Mouse (Mus musculus): ENCODE data around the gene Rps2. TPM values are rescaled to one million over a fixed set of nuclear protein-coding genes. Genes with fewer than 3 reads are reported as not detected.
"Not testable (repeated sequence)": the region's sequence is repeated elsewhere in the genome, so short reads cannot be mapped to it uniquely, and the experiment has no call there.

The Rps2 gene
- total RNA-seq, 2 experiments from 2014 or later = 2,495 to 4,639 TPM

DNA sequence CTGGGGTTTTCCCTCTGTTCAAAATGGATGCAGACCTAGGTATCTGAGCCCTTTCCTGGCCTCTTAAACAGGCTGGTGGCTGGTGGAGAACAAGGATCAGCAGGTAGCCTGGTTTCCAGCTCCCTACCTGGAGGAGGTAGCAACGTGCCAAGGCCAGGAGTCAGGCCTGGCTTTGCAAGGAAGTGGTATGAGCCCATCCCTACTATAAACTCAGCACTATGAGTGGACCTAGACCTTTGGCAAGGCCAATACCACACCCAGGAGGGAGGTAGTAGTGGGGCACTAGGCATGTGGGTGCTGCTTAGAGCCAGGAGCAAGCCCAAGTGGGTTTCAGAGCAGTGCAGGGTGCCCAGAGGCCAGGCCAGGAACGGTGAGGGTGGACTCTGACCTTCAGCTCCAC, 18.4 kb upstream of the Rps2 start:
- no peak for ATAC-seq (replicated peaks; ENCODE audit: poor library complexity, severe bottlenecking)

DNA sequence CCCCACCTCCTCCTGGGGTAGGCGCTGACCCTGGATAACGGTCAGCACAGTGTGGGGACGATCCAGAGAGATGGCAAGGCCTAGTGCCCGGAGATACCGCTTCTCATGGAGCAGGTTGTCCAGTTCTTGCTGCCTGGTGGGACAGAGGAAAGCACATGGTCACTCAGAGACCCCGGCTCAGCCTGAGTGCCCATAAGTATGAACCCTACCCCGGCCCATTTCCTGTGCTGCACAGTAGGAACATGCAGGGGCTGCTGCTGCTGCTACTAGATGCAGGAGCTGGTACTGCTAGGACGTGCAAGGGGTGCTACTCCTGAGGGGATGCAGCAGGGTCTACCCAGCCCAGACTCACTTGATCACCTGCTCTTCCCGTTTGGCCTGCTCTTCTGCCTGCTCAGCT, 16.7 kb upstream of the Rps2 start:
- no peak for ATAC-seq (replicated peaks; ENCODE audit: poor library complexity, severe bottlenecking)

DNA sequence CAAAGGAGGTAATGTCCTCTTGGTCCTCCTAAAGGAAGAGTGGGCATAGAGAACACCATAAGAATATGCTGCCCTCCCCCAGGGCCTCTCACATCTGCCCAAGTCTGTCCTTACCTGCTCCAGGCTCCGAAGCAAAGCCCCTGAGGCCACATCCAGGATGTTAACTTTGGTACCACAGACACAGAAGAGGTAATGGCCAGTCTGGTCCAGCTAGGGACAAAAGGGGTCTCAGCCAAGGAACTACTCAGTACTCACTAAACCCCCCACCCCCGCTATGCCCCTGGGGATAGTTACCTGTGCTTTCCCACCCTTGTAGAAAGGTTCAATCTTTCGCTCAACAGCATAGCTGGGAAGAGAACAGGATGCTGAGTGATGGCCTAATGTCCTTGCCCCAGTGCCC, 12.1 kb upstream of the Rps2 start:
- no peak for ATAC-seq (replicated peaks; ENCODE audit: poor library complexity, severe bottlenecking)

DNA sequence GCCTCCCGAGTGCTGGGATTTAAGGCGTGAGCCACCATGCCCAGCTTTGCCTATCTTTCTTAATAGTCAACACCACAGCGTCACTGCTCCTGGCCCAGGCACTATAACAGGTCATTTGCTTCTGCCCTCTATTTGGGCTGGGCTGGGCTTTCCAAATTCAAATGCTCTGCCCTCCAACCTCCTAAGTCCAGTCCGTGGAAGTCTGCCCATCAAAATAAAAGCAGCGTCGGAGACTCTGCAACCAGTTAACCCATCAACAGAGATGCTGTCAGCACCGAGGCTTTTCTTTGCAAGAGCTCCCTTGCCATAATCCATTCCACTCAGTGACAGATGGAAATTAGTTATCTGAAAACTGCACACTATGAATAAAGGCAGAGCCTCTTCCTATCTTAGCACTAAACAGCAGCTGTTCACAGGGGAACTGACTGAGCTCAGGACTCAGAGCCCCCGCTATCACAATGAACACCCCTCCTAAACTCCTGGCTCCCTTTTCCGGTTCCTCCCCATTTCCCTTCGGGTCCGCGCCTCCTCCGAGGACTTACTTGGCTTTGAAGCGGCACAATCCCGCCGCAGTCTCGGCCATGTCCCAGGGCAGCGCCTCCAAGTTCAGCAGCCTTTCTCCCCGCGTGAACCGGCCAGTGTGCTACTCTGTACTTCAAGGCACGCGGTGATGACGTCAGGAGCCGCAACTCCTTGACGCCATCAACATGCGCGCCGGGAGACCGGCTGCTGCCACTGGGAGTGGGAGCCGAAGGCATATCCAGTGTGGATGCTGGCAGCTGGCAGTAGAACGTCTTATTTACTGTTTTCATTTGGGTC, 10.7 kb upstream of the Rps2 start, which contains the start of gene Tbl3:
Tbl3 (minus strand) TSS at position 679 of the 819 bp plus-strand sequence.
- ATAC-seq (replicated peaks; ENCODE audit: poor library complexity, severe bottlenecking) = peak; percentile 92

DNA sequence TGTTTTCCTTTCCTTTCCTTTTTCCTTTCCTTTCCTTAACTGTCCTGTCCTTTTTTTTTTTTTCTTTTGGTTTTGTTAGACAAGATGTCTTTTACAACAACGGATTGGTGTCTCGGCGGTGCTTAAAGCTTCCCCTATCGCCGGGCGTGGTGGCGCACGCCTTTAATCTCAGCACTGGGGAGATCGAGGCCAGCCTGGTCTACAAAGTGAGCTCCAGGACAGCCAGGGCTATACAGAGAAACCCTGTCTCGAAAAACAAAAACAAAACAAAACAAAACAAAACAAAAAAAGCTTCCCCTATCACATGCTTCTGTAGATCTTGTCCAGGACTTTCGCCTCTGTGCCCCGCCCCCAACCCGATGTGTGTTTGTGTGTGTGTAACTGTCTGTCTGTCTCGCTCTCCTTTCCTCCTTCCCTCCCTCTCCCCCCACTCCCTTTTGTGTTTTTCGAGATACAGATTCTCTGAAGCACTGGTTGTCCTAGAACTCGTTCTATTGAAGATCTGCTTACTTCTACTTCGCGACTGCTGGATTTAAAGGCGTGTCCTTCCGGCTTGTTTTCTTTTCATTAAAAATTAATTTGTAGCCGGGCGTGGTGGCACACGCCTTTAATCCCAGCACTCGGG, 10.0 kb upstream of the Rps2 start:
- peak; percentile 13; the same call in 1 of the 2 replicates for ATAC-seq (replicated peaks; ENCODE audit: poor library complexity, severe bottlenecking)

DNA sequence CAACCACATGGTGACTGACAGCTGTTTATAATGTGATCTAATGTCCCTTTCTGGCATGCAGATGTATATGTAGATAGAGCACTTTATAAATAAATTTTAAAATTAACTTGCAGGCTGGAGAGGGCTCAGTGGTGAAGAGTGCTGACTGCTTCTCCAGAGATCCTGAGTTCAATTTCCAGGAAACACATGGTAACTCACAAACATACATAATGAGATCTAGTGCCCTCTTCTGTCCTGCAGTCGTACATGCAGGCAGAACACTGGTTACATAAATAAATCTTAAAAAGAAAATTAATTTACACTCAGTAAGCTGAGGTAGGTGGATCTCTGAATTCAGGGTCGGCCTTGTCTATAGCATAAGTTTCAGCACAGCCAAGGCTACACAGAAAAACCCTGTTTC, 9.3 kb upstream of the Rps2 start:
- ATAC-seq (replicated peaks; ENCODE audit: poor library complexity, severe bottlenecking) = peak; percentile 58

DNA sequence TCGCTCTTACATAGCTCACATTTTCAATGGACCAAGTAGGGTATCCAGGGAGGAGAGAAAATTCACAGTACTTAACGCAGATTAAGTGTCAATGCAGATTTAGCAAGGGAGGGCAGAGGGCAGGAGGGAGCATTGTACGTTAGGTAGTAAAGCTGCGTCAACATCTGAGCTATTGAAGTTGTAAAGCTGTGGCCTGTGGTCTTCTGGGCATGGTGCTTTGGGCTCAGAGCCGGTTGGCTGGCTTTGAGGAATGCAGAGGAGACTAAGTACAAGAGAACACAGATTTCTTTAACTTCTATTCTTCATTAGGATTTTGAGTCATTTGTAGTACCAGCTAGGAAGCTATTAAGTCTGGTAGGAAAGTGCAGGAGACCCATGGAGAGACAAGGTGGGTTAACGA, 2.4 kb upstream of the Rps2 start:
- ATAC-seq (replicated peaks; ENCODE audit: poor library complexity, severe bottlenecking) = no peak

DNA sequence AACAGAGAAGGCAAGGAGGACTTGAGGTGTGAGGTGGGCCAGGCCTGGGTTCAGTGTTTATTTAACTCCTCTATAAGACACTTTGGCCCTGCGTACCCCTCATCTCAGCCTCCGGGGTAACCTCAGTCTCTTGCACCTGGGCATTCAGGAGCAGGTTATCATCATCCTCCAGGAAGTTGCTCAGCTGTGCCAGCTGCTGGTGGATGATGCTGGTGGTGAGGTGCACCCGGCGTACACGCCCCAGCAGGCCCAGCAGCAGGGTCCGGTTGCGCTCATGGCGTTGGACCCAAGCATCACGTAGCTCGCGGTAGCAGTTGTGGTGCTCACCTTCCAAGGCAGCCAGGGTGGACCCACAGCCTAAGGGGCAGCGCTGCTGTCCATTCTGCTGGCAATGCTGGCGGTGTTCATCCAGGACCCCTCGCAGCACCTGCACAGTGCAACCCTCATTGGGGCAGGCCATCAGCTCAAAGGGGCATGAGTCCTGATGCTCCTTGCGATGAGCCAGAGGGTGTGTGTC, 1.7 kb upstream of the Rps2 start:
- no peak for ATAC-seq (replicated peaks; ENCODE audit: poor library complexity, severe bottlenecking)

DNA sequence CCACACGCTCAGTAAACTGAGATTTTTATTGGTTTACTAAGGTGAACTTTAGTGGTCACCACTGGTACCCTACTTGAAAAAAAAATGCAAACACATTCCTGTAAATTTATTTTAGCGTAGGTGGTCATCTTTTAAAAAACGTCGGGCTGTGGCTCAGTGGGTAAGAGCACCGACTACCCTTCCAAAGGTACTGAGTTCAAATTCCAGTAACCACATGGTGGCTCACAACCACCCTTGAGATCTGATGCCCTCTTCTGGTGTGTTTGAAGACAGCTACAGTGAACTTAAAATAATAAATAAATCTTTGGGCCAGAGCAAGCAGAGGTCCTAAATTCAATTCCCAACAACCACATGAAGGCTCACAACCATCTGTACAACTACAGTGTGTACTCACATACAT, 1.0 kb downstream of the Rps2 start:
- ATAC-seq (replicated peaks; ENCODE audit: poor library complexity, severe bottlenecking) = not testable (repeated sequence)

DNA sequence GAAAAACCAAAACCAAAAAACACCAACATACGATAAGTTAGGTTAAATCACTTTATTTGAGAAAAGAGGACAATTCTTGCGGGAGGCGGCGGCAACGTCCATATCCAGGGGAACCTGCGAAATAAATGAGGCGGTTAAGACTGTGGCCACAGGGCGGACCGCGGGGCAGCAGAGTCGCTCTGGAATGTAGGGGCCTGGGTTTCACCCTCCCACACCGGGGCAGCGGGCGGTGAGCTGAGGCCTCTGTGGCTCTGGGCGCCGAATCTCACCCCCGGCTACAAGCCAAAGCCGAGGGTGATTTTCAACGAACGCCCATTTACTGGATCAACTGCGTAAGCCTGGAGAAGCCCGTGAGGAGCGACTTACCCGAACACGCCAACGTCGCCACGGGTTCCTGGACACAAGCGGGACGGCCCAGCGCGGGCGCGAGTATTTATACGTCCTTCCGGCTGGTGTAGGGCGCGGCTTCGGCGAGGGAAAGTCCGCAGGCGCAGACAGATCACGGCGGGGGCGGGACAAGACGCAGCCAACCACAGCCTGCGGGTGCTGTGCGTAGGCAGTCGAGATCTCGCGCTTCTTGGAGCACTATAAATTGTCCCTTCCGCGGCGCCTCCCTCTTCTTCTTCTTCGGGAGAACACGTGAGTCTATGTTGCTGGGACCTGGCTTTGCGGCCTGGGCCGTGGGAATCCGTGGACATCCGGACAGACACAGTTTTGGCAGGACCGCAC, 1.7 kb downstream of the Rps2 start:
- ATAC-seq (replicated peaks; ENCODE audit: poor library complexity, severe bottlenecking) = peak; percentile 80

DNA sequence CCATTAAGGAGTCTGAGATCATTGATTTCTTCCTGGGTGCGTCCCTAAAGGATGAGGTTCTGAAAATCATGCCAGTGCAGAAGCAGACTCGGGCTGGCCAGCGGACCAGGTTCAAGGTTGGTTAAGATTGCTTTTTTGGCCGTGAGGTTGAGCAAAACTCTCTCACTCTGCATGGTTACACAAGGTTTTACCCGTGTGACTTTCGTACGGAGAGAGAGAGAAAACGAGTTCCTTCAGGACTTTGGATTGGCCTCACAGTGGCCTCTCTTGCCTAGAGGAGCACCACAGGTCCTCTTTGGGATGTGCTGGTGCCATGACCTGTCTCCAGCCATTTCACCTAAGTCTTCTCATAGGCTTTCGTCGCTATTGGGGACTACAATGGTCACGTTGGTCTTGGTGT, 2.7 kb downstream of the Rps2 start:
- not testable (repeated sequence) for ATAC-seq (replicated peaks; ENCODE audit: poor library complexity, severe bottlenecking)

DNA sequence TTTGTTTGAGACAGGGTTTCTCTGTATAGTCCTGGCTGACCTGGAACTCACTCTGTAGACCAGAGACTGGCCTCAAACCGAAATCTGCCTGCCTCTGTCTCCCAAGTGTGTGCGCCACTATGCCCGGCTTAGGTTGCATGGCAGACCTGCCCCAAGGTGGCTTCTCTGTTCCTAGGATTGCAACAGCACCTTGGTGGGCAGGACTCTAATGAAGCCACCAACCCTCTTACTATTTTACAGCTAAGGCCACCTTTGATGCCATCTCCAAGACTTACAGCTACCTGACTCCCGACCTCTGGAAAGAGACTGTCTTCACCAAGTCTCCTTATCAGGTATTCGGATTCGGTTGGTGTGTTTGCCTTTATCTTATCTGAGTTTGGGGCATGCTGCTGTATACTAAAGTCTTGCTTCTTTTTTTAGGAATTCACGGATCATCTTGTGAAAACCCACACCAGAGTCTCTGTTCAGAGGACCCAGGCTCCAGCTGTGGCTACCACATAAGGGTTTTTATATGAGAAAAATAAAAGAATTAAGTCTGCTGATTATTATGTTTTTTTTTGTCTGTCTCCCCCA, 3.6 kb downstream of the Rps2 start:
- ATAC-seq (replicated peaks; ENCODE audit: poor library complexity, severe bottlenecking) = not testable (repeated sequence)

DNA sequence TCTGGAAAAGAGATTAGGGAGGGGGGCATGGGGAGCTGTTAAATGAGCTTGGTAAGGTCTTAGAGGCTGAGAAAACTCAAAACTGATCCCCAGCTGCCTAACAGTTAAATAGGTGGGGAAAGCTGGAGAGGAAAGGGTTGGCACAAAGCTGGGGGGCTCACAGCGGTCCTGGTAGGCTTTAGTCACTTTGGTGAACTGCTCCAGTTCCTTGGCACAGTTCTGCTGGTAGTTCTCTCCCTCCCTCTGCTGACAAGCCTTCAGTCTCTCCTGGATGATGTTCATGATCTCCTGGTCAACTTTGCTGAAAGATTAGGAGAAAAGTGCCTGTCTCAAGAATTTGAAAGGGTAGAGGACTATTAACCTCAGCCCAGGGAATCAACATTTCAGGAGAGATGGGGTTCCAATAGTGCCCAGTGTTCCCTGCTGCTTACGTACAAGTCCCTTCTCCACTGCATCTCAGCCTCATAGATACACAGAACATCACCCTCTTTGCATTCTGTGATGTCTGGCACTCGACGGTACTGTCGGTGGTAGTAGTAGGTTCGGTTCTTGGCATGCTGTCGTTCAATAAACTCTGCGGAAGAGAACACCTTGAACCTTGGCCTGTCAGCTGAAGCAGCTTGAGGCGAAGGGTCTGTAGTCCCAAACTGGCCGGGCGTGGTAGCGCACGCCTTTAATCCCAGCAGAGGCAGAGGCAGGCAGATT, 4.5 kb downstream of the Rps2 start:
- no peak for ATAC-seq (replicated peaks; ENCODE audit: poor library complexity, severe bottlenecking)

DNA sequence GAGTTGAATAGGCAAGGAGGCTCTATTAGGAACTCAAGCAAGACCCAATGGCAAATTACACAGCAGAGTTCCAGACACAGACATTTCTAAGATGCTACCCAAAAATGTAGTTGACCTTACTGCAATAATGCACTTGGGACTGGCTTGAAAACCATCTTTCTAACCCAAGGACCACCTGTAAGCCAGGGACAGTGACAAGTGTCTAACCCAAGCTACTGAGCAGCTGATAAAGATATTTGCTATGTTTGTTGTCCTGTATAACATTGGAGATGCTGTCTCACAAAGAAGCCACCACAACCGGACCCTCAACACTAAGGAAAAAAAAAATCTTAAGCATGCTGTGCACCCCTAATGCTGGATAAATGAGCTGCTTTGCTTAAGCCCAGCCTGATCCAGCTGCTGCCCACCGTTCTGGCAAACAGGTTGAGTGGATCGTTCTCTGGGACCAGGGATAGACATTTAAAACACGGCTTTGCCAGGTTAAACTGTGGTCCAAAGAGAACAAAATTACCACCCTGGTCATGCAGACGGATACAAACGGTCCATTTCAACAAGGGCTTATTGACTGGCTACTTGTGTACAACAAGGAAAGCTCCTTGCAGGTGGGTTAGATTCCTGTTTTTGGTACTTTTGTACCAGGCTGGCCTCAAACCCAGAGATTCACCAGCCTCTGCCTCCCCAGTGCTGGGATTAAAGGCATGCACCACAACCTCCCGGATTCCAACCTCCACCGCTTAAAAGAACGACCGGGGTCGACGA, 5.4 kb downstream of the Rps2 start:
- no peak for ATAC-seq (replicated peaks; ENCODE audit: poor library complexity, severe bottlenecking)

DNA sequence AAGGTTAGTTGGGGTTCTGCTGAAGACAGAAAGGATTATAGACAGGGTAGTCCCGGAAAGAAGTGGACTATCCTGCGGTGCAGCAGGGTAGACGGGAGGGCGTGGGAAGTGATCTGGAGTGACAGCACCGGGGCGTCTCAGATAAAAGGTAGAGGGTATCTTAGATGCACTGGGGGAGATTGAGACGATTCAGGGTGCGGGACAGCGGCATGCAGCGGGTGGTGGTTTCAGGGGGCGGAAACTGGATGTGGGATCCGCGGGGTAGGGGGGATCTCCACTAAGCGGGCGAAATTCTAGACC, 5.9 kb downstream of the Rps2 start:
- peak; percentile 6 for ATAC-seq (replicated peaks; ENCODE audit: poor library complexity, severe bottlenecking)

DNA sequence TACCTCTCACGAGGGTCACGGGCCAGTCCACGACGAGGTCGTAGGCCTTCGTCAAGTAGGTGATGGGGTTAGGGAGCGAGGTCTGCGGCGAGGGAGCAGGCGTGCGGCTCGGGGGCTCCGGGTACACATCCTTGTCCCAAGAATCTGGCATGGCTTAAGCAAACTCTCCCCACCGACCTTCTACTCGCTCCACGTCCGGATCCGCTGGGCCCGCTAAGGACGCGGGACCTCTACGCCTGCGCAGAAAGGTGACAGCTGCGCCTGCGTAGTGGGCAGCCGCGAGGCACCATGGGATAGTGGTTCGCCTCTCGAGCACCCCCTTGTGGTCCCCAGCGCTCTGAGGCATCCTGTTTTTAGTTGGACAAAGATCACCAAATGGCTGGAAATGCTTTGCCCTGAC, 6.3 kb downstream of the Rps2 start, which contains the start of gene Ndufb10:
Ndufb10 (minus strand) TSS at position 295 of the 400 bp plus-strand sequence.
- peak; percentile 62 for ATAC-seq (replicated peaks; ENCODE audit: poor library complexity, severe bottlenecking)

DNA sequence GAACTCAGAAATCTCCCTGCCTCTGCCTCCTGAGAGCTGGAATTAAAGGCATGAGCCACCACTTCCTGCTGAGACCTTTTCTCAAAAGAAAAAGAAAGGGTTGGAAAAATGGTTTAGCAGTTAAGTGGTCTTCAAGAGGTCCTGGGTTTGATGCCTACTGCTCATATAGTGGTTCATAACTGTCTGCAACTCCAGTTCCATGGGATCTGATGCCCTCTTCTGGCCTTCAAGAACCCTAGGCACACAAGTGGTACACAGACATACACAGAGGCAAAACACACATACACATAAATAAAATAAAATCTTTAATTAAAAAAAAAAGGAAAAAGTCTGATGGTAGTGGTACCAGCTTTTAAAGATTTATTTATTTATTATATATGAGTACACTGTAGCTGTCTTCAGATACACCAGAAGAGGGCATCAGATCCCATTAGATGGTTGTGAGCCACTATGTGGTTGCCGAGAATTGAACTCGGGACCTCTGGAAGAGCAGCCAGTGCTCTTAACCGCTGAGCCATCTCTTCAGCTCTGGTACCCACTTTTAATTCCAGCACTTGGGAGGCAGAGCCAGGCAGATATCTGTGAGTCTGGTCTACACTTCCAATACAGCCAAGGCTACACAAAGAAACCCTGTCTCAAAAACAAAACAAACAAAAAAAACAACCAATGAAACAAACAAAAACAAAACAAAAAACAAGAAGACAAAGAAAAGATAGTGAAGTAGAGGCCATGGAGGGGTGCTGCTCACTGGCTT, 7.9 kb downstream of the Rps2 start:
- no peak for ATAC-seq (replicated peaks; ENCODE audit: poor library complexity, severe bottlenecking)

DNA sequence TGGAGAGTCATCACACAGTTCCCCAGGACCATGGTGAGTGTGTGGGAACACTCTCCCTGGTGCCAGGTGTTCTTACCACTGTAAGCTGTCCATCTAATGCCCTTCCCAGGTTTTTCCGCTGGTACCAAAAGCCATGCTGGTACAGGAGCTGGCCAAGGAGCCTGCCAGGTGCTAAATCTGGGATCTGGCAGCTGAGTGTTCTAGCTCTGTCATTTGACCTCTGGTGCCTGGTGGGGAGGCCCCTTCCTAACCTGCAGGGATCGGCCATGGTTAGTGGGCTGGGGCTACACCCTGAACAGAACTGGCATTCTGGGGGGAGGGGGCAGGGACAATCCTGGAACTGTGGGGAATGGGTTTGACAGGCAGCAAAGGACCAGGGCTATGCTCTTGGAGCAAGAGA, 9.7 kb downstream of the Rps2 start, which contains the start of gene Rpl3l:
Rpl3l (plus strand) TSS at position 203 of the 400 bp plus-strand sequence.
- no peak for ATAC-seq (replicated peaks; ENCODE audit: poor library complexity, severe bottlenecking)

DNA sequence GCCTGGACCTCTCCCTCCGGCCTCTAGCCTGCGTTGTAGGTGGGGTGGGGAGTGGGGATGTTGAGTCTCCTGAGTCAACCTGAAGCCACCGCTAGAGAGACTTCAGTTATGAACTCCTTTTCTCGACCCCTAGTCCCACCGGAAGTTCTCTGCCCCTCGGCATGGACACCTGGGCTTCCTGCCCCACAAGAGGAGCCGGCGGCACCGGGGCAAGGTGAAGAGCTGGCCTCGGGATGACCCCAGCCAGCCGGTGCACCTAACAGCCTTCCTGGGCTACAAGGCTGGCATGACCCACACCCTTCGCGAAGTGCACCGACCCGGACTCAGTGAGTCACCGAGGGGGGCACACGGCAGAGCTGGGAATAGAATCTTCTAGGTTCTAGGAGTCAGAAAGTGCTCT, 10.3 kb downstream of the Rps2 start:
- no peak for ATAC-seq (replicated peaks; ENCODE audit: poor library complexity, severe bottlenecking)

All from granulocyte monocyte progenitor cell, adult 5-6 weeks (primary cell).